Mouse (Mus musculus) midbrain, embryonic 13.5 days (tissue): ENCODE measurements around the gene Asap2. TPM values are rescaled to one million over a fixed set of nuclear protein-coding genes. Genes with fewer than 3 reads are reported as not detected.

Source experiments
- ATAC-seq: fragments of 200-750 bp; cut with Nextera tagmentation; 2 replicates; pipeline ENCODE4 v1.8.0; 2017; ENCODE audit warnings: mild to moderate bottlenecking, moderate TSS enrichment, moderate library complexity
- H3K27ac ChIP-seq: fragments of 300-500 bp; sonication (generic); 2 replicates; pipeline ENCODE4 v1.5.1; 2015; ENCODE audit warnings: inconsistent platforms, mild to moderate bottlenecking, moderate library complexity
- H3K27me3 ChIP-seq: fragments of 300-500 bp; sonication (generic); 2 replicates; pipeline ENCODE4 v1.6.1; 2015; ENCODE audit warnings: mild to moderate bottlenecking, inconsistent platforms
- H3K36me3 ChIP-seq: fragments of 300-500 bp; sonication (generic); 2 replicates; pipeline ENCODE4 v1.6.1; 2015; ENCODE audit warnings: mild to moderate bottlenecking, inconsistent platforms
- H3K4me1 ChIP-seq: fragments of 300-500 bp; sonication (generic); replicated peaks from 2 replicates; pipeline ENCODE4 v1.6.1; 2015; ENCODE audit warnings: inconsistent platforms
- H3K4me2 ChIP-seq: fragments of 300-500 bp; sonication (generic); replicated peaks from 2 replicates; pipeline ENCODE4 v1.6.1; 2015; ENCODE audit warnings: moderate library complexity, mild to moderate bottlenecking, inconsistent platforms
- H3K4me3 ChIP-seq: fragments of 300-500 bp; sonication (generic); replicated peaks from 2 replicates; pipeline ENCODE4 v1.5.1; 2015; ENCODE audit warnings: mild to moderate bottlenecking, inconsistent platforms
- H3K9ac ChIP-seq: fragments of 300-500 bp; sonication (generic); replicated peaks from 2 replicates; pipeline ENCODE4 v1.6.1; 2015; ENCODE audit warnings: mild to moderate bottlenecking, inconsistent platforms
- H3K9me3 ChIP-seq: fragments of 300-500 bp; sonication (generic); 2 replicates; pipeline ENCODE4 v1.6.1; 2016; ENCODE audit warnings: mild to moderate bottlenecking, inconsistent platforms
- WGBS: fragments of 180-500 bp; shearing (Covaris S2); methylation state at CpG from one replicate; pipeline ENCODE4 v1.1.7; 2015; 5-methylcytosine and 5-hydroxymethylcytosine counted together
- polyA plus RNA-seq: library from polyadenylated mRNA; unstranded; fragments of >200 nt; fragmentation: Nextera tagmentation; extraction: Ambion mirVana; gene quantifications from 2 replicates; pipeline ENCODE4 v1.2.1, GENCODE M21; 2015

Gene Asap2
- polyA plus RNA-seq, 1 experiment from 2014 or later: 14.1 TPM

DNA sequence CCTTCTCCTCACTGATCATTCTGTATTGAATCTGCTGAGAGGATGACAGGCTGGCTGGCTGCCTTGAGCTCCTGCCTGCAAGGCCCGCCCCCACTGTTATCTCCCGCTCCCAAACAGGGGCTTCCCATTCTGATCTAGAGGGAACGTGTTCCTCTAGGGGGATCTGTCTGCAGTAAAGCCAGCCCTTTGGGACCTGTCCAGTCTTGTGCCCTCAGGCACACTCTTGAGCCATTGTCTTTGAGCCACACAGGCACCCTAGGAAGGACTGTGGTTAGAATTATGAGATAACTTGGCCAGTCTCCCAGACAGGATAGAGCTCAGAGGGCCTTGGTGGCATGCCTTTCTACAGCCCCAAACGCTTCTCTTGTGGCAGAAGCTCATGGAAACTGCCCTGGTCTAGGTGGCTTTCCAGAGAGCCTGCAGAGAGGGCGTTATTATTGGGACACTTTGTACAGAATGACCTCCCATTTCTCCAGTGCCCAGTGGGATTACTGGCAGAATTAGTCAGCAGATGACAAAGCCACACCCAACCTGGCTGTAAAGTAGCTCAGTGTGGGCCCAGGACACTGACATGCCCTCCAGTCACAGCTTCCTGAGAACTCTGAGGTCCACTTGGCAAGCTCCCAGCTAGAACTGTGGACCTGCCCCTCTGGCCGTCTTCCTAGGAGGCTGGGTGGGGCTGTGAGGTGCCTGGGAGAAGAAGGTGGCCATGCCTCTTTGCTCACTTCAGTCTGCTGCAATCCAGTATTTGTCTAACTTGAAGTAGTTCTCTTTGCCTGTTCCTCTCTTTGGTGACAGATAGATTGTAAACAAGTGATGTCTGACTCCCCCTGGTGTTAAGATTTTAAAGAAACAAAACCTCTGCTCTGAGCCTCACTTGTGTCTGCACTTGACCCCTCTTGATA, 237.1 kb downstream of the Asap2 start:
- Histone ChIP-seq H3K9me3 (no peaks in the 10 kb centered on the region), H3K9ac (no peak overlapping the region), H3K27ac (0 out of 2 replicates have a peak overlapping the region, but pooled peaks have one; percentile 27), H3K4me2 (no peak overlapping the region), H3K4me3 (no peak overlapping the region), H3K36me3 (peaks cover 45% of the 10 kb centered on the region), H3K4me1 (peaks cover 15% of the 10 kb centered on the region), H3K27me3 (no peaks in the 10 kb centered on the region)
- peak; percentile 21; the same call in 1 of the 2 replicates for ATAC-seq
- 72% methylated on average over 6 of the region's 6 CpGs for WGBS

GRCm38 (mm10) chr12:21228650-21229049, 238.4 kb downstream of the Asap2 start:
- WGBS: 99% methylated on average over 4 of the region's 4 CpGs
- ATAC-seq: no peak
- Histone ChIP-seq H3K27ac (no peak overlapping the region), H3K4me2 (no peak overlapping the region), H3K9ac (no peak overlapping the region), H3K4me3 (no peak overlapping the region), H3K9me3 (no peaks in the 10 kb centered on the region), H3K4me1 (peaks cover 15% of the 10 kb centered on the region), H3K36me3 (peaks cover 57% of the 10 kb centered on the region), H3K27me3 (no peaks in the 10 kb centered on the region)

DNA sequence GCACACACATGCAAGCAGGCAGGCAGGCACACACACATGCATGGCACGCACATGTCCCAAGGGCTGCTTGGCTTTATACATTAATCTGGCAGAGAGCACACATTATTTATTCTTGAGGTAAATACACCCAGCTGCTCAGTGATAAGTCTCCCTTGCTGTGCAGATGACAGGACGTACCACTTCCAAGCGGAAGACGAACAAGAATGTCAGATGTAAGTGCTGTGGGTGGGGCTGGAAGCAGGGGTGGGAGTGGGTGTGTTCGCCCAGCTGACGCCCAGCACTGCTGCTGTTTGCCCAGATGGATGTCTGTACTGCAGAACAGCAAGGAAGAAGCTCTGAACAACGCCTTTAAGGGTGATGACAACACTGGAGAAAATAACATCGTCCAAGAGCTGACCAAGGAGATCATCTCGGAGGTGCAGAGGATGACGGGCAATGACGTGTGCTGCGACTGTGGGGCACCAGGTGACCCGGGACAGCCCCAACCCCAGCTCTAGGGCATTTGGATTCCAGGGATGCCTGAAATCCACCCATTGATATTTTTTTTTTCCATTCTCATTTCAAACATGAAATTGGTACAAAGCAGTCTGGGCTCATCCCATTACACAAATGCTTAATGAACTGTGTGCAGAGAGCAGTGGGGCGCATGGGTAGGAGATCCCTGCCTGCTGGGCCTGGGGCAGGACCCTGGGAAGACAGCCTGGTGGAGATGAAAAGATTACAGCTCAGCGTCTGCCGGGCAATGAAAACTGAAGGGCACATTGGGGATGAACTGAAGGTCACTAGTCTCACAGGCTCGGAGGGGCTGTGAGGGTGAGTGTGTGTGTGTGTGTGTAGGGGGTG, 239.0 kb downstream of the Asap2 start:
- Histone ChIP-seq H3K4me2 (no peak overlapping the region), H3K4me1 (peaks cover 15% of the 10 kb centered on the region), H3K4me3 (no peak overlapping the region), H3K9me3 (no peaks in the 10 kb centered on the region), H3K9ac (no peak overlapping the region), H3K36me3 (peaks cover 52% of the 10 kb centered on the region), H3K27me3 (no peaks in the 10 kb centered on the region), H3K27ac (peak overlapping the region; percentile 30; the same call in 1 of the 2 replicates)
- peak; percentile 57 for ATAC-seq
- 73% methylated on average over 17 of the region's 17 CpGs for WGBS

- 94% methylated on average over 7 of the region's 7 CpGs for WGBS
- ATAC-seq: no peak
- H3K4me2 ChIP-seq: no peak overlapping the region
- no peaks in the 10 kb centered on the region for H3K9me3 ChIP-seq
- H3K36me3 ChIP-seq: peaks cover 87% of the 10 kb centered on the region
- H3K4me3 ChIP-seq: no peak overlapping the region
- no peak overlapping the region for H3K27ac ChIP-seq
- H3K27me3 ChIP-seq: no peaks in the 10 kb centered on the region
- no peak overlapping the region for H3K9ac ChIP-seq
- H3K4me1 ChIP-seq: 0 out of 2 replicates have a peak, but pooled peaks cover 3% of the 10 kb centered on the region
These were observed 243.5 kb downstream of the Asap2 start for GRCm38 (mm10) chr12:21233727-21234126.

GRCm38 (mm10) chr12:21234560-21234959, 244.3 kb downstream of the Asap2 start:
- Histone ChIP-seq H3K9me3 (no peaks in the 10 kb centered on the region), H3K4me2 (no peak overlapping the region), H3K36me3 (peaks cover 90% of the 10 kb centered on the region), H3K9ac (no peak overlapping the region), H3K4me1 (no peaks in the 10 kb centered on the region), H3K4me3 (no peak overlapping the region), H3K27me3 (no peaks in the 10 kb centered on the region), H3K27ac (no peak overlapping the region)
- WGBS: 96% methylated on average over 2 of the region's 2 CpGs
- no peak for ATAC-seq

DNA sequence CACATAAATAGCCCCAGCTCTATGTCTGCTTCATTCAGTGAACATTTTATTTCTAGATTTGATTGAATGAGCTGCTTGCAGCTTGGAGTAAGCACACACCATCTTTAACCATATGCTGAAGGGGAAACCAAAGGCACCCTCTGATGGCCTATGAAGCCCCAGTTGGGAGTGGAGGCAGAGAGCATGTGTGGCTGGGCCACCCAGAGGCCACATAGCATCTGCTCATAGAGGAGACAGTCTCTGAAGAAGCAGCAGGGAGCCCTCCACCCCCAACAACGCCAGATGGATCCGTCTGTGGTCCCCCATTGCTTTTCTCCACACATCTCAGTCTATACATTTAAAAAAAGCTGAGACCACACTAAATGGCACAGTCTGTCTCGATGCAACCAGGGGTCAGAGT, 251.7 kb downstream of the Asap2 start:
- no peak overlapping the region for H3K9ac ChIP-seq
- H3K36me3 ChIP-seq: peaks cover 82% of the 10 kb centered on the region
- H3K27me3 ChIP-seq: no peaks in the 10 kb centered on the region
- H3K27ac ChIP-seq: no peak overlapping the region
- no peaks in the 10 kb centered on the region for H3K9me3 ChIP-seq
- H3K4me1 ChIP-seq: no peaks in the 10 kb centered on the region
- H3K4me3 ChIP-seq: no peak overlapping the region
- no peak for ATAC-seq
- H3K4me2 ChIP-seq: no peak overlapping the region
- WGBS: 65% methylated on average over 3 of the region's 3 CpGs

DNA sequence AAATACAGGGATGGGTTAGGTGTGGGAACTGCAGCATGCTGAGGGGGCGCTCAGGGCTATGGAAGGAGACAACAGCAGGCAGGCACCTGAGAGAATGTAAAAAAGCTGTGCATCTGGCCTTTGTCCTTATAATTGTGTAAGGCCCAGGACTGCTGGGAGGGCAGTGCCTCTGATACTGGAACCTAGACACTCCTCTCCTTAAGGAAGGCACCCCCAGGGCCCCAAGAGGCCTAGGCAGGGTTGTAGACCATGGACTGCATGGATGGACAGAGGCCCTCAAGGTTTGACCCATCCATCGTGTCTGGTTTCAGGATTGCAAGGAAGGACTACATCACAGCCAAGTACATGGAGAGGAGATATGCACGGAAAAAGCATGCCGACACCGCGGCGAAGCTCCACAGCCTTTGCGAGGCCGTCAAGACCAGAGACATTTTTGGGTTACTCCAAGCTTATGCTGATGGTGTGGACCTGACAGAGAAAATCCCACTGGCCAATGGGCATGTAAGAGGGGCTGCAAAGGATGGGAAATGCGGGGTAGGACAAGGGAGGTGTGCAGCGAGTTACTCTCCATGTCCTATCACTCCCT, 254.2 kb downstream of the Asap2 start:
- Histone ChIP-seq H3K9ac (no peak overlapping the region), H3K27ac (no peak overlapping the region), H3K4me3 (no peak overlapping the region), H3K36me3 (peaks cover 80% of the 10 kb centered on the region), H3K9me3 (no peaks in the 10 kb centered on the region), H3K27me3 (no peaks in the 10 kb centered on the region), H3K4me1 (no peaks in the 10 kb centered on the region), H3K4me2 (no peak overlapping the region)
- no peak for ATAC-seq
- WGBS: 97% methylated on average over 11 of the region's 11 CpGs

- Histone ChIP-seq H3K9ac (no peak overlapping the region), H3K4me3 (no peak overlapping the region), H3K27ac (no peak overlapping the region), H3K9me3 (no peaks in the 10 kb centered on the region), H3K4me1 (no peaks in the 10 kb centered on the region), H3K4me2 (no peak overlapping the region), H3K27me3 (no peaks in the 10 kb centered on the region), H3K36me3 (peaks cover 95% of the 10 kb centered on the region)
- ATAC-seq: no peak
- 91% methylated on average over 7 of the region's 7 CpGs for WGBS
These were observed 257.6 kb downstream of the Asap2 start for GRCm38 (mm10) chr12:21247711-21248392.

GRCm38 (mm10) chr12:21260494-21261256, 270.4 kb downstream of the Asap2 start:
- Histone ChIP-seq H3K4me3 (no peak overlapping the region), H3K9ac (no peak overlapping the region), H3K27ac (no peak overlapping the region), H3K9me3 (no peaks in the 10 kb centered on the region), H3K4me1 (no peaks in the 10 kb centered on the region), H3K36me3 (peaks cover 88% of the 10 kb centered on the region), H3K4me2 (no peak overlapping the region), H3K27me3 (no peaks in the 10 kb centered on the region)
- WGBS: 96% methylated on average over 6 of the region's 6 CpGs
- 0 out of 2 replicates have a peak, but pooled peaks have one; percentile 37 for ATAC-seq

DNA sequence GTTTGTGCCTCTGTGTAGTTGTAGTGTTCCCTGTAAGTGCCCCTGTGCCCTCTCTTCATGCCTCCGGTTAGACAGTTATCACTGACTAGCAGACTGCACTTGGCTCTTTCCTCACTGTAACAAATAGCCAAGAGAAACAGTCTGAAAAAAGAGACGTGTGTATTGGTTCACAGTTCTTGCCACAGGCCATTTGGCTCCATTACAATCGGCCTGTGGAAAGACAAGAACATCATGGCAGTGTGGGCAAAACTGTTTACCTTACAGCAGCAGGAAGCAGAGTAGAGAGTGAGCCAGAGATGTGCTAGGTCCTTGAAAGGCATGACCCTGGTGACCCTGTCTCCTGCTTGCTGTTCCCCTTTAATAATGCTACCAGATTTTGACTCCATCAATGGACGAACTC, 271.3 kb downstream of the Asap2 start:
- no peak overlapping the region for H3K4me3 ChIP-seq
- no peaks in the 10 kb centered on the region for H3K4me1 ChIP-seq
- WGBS: 95% methylated on average over 4 of the region's 4 CpGs
- no peak overlapping the region for H3K9ac ChIP-seq
- H3K4me2 ChIP-seq: no peak overlapping the region
- no peaks in the 10 kb centered on the region for H3K9me3 ChIP-seq
- ATAC-seq: no peak
- H3K36me3 ChIP-seq: peaks cover 88% of the 10 kb centered on the region
- H3K27ac ChIP-seq: no peak overlapping the region
- no peaks in the 10 kb centered on the region for H3K27me3 ChIP-seq

GRCm38 (mm10) chr12:21263256-21263655, 273.0 kb downstream of the Asap2 start:
- ATAC-seq: no peak
- no peak overlapping the region for H3K9ac ChIP-seq
- no peak overlapping the region for H3K4me3 ChIP-seq
- H3K27me3 ChIP-seq: no peaks in the 10 kb centered on the region
- no peaks in the 10 kb centered on the region for H3K9me3 ChIP-seq
- no peak overlapping the region for H3K4me2 ChIP-seq
- 98% methylated on average over 5 of the region's 5 CpGs for WGBS
- H3K27ac ChIP-seq: no peak overlapping the region
- H3K4me1 ChIP-seq: no peaks in the 10 kb centered on the region
- peaks cover 83% of the 10 kb centered on the region for H3K36me3 ChIP-seq
